Mouse (Mus musculus) c-Kit-negative CD71-positive TER-119-positive erythroid progenitor cells, embryonic 14.5 days (primary cell): Measurements from ENCODE around the gene Oaz2.
"Not testable (repeated sequence)": the region's sequence is repeated elsewhere in the genome, so short reads cannot be mapped to it uniquely, and the experiment has no call there.

ENCODE experiments used
- DNase-seq: peaks from one replicate; pipeline ENCODE4 v3.0.0-alpha.2; 2013; ENCODE audit warnings: low read depth, low spot score

The Oaz2 gene

GRCm38 (mm10) chr9:65651957-65652356 lies 15.8 kb upstream of the Oaz2 start:
- not testable (repeated sequence) for DNase-seq

GRCm38 (mm10) chr9:65653741-65654140 lies 14.1 kb upstream of the Oaz2 start:
- no peak for DNase-seq

GRCm38 (mm10) chr9:65654700-65655237 lies 13.0 kb upstream of the Oaz2 start:
- no peak for DNase-seq

- no peak for DNase-seq
These were observed 12.3 kb upstream of the Oaz2 start for GRCm38 (mm10) chr9:65655540-65655939.

- DNase-seq = no peak
These were observed 10.6 kb upstream of the Oaz2 start for GRCm38 (mm10) chr9:65657218-65657617.

- DNase-seq = no peak
These were observed 6.8 kb upstream of the Oaz2 start for GRCm38 (mm10) chr9:65661029-65661428.

- DNase-seq = no peak
These were observed 6.3 kb upstream of the Oaz2 start for GRCm38 (mm10) chr9:65661493-65661892.

- no peak for DNase-seq
These were observed 3.6 kb upstream of the Oaz2 start for GRCm38 (mm10) chr9:65664163-65664562.

GRCm38 (mm10) chr9:65666042-65666441 lies 1.8 kb upstream of the Oaz2 start:
- DNase-seq = no peak

- no peak for DNase-seq
These were observed 3.7 kb downstream of the Oaz2 start for GRCm38 (mm10) chr9:65671431-65671931.

GRCm38 (mm10) chr9:65672996-65673395 lies 5.2 kb downstream of the Oaz2 start:
- no peak for DNase-seq

GRCm38 (mm10) chr9:65675461-65676357 lies 7.9 kb downstream of the Oaz2 start:
- no peak for DNase-seq

- DNase-seq = peak; percentile 82
These were observed 8.7 kb downstream of the Oaz2 start for GRCm38 (mm10) chr9:65676358-65677118.

GRCm38 (mm10) chr9:65677119-65677462 lies 9.3 kb downstream of the Oaz2 start:
- no peak for DNase-seq

GRCm38 (mm10) chr9:65679181-65679761 lies 11.5 kb downstream of the Oaz2 start:
- DNase-seq = no peak

- no peak for DNase-seq
These were observed 13.3 kb downstream of the Oaz2 start for GRCm38 (mm10) chr9:65680938-65681633.

GRCm38 (mm10) chr9:65681634-65681940 lies 13.8 kb downstream of the Oaz2 start:
- no peak for DNase-seq

GRCm38 (mm10) chr9:65682183-65682582 lies 14.4 kb downstream of the Oaz2 start:
- no peak for DNase-seq

- no peak for DNase-seq
These were observed 15.2 kb downstream of the Oaz2 start for GRCm38 (mm10) chr9:65682994-65683393.

GRCm38 (mm10) chr9:65684704-65685103 lies 16.9 kb downstream of the Oaz2 start:
- DNase-seq = no peak

GRCm38 (mm10) chr9:65689869-65690268 lies 22.1 kb downstream of the Oaz2 start:
- not testable (repeated sequence) for DNase-seq

- no peak for DNase-seq
These were observed 24.7 kb downstream of the Oaz2 start for GRCm38 (mm10) chr9:65692466-65692865.
